Mouse (Mus musculus): ENCODE measurements around the gene Pex1. TPM values are rescaled to one million over a fixed set of nuclear protein-coding genes. Genes with fewer than 3 reads are reported as not detected.

Pex1 gene
- polyA plus RNA-seq, 1 experiment, result 4.2 TPM

- Histone ChIP-seq H3ac (ENCODE audit: control insufficient read depth, insufficient read length) (no peak within 1 kb of the TSS), H3K79me2 (ENCODE audit: control insufficient read depth, insufficient read depth) (no peaks in the 10 kb centered on the region), H3K4me2 (ENCODE audit: low read depth) (no peak within 1 kb of the TSS), H3K27me3 (ENCODE audit: control insufficient read depth, insufficient read depth, insufficient read length) (no peaks in the 10 kb centered on the region), H3K4me3 (no peak within 1 kb of the TSS), H3K36me3 (ENCODE audit: control insufficient read depth, insufficient read depth) (no peaks in the 10 kb centered on the region)
- no peak for TF ChIP-seq SRF (IDR thresholded peaks at IDR 0.05; ENCODE audit: control insufficient read depth, insufficient read length, low read depth)
- no peak for TF ChIP-seq TCF3 (IDR thresholded peaks at IDR 0.05; ENCODE audit: insufficient read length, low read depth)
- no peak for TF ChIP-seq POLR2AphosphoS2 (IDR thresholded peaks at IDR 0.05; ENCODE audit: insufficient read length, low read depth)
- no peak for TF ChIP-seq POLR2A (IDR thresholded peaks at IDR 0.05; ENCODE audit: insufficient read length, low read depth)
- no peak for TF ChIP-seq USF1 (IDR thresholded peaks at IDR 0.05; ENCODE audit: low read depth)
- TF ChIP-seq MYOD1 (IDR thresholded peaks at IDR 0.05; ENCODE audit: control insufficient read depth in 1 of 3, insufficient read length in 2 of 3, low read depth in 2 of 3), result no peak
- no peak for TF ChIP-seq TCF12 (IDR thresholded peaks at IDR 0.05; ENCODE audit: insufficient read depth, poor library complexity, severe bottlenecking)
- no peak for TF ChIP-seq MAX (IDR thresholded peaks at IDR 0.05; ENCODE audit: low read depth)
- TF ChIP-seq CEBPB (IDR thresholded peaks at IDR 0.05; ENCODE audit: insufficient read depth, poor library complexity, severe bottlenecking), result no peak
- no peak for TF ChIP-seq MYOG (IDR thresholded peaks at IDR 0.05; ENCODE audit: control insufficient read depth in 1 of 3, insufficient read depth in 1 of 3, insufficient read length in 2 of 3, low read depth in 2 of 3)
- TF ChIP-seq E2F4 (IDR thresholded peaks at IDR 0.05; ENCODE audit: insufficient read depth), result no peak
- no peak for TF ChIP-seq REST (IDR thresholded peaks at IDR 0.05; ENCODE audit: insufficient read depth, insufficient read length)
Measured at GRCm38 (mm10) chr5:3657085-3657484, 61.2 kb downstream of the Pex1 start, which contains the start of gene Gatad1. TSS of gene Gatad1 (minus strand) at chr5:3657185.

GRCm38 (mm10) chr5:3665225-3665624 is 69.4 kb downstream of the Pex1 start:
- no peaks in the 10 kb centered on the region for H3K36me3 ChIP-seq (ENCODE audit: control insufficient read depth, insufficient read depth)
- no peak overlapping the region for H3K4me2 ChIP-seq (ENCODE audit: low read depth)
- no peaks in the 10 kb centered on the region for H3K27me3 ChIP-seq (ENCODE audit: control insufficient read depth, insufficient read depth, insufficient read length)
- no peak overlapping the region for H3ac ChIP-seq (ENCODE audit: control insufficient read depth, insufficient read length)
- no peak overlapping the region for H3K4me3 ChIP-seq
- TF ChIP-seq MAX (IDR thresholded peaks at IDR 0.05; ENCODE audit: low read depth) (no peak), TCF3 (IDR thresholded peaks at IDR 0.05; ENCODE audit: insufficient read length, low read depth) (no peak), CEBPB (IDR thresholded peaks at IDR 0.05; ENCODE audit: insufficient read depth, poor library complexity, severe bottlenecking) (no peak), E2F4 (IDR thresholded peaks at IDR 0.05; ENCODE audit: insufficient read depth) (no peak), POLR2A (IDR thresholded peaks at IDR 0.05; ENCODE audit: insufficient read length, low read depth) (no peak), MYOD1 (IDR thresholded peaks at IDR 0.05; ENCODE audit: control insufficient read depth in 1 of 3, insufficient read length in 2 of 3, low read depth in 2 of 3) (no peak), TCF12 (IDR thresholded peaks at IDR 0.05; ENCODE audit: insufficient read depth, poor library complexity, severe bottlenecking) (no peak), SRF (IDR thresholded peaks at IDR 0.05; ENCODE audit: control insufficient read depth, insufficient read length, low read depth) (no peak), POLR2AphosphoS2 (IDR thresholded peaks at IDR 0.05; ENCODE audit: insufficient read length, low read depth) (no peak), USF1 (IDR thresholded peaks at IDR 0.05; ENCODE audit: low read depth) (no peak)
- no peaks in the 10 kb centered on the region for H3K79me2 ChIP-seq (ENCODE audit: control insufficient read depth, insufficient read depth)

DNA sequence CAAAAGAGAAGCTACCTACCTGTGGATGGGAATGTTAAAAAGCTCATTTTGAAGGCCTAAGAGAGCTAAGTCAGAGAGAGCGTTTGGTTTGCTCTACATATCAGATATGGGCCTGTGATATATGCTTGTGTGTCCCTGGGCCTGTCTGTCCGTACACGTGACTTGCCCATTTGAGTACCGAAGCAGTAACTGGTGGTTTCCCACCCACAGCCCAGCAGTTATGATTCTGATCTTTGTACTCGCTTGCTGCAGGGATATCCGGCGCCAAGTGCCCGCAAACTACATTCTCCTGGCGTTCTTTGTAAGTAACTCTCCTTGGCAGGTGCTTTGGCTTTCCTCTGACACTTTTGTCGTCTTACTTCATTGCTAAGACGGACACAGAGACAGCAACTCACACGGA is 70.7 kb downstream of the Pex1 start:
- H3K4me2 ChIP-seq (ENCODE audit: low read depth), result no peak overlapping the region
- TF ChIP-seq SRF (IDR thresholded peaks at IDR 0.05; ENCODE audit: control insufficient read depth, insufficient read length, low read depth) (no peak), TCF3 (IDR thresholded peaks at IDR 0.05; ENCODE audit: insufficient read length, low read depth) (no peak), USF1 (IDR thresholded peaks at IDR 0.05; ENCODE audit: low read depth) (no peak), MYOD1 (IDR thresholded peaks at IDR 0.05; ENCODE audit: control insufficient read depth in 1 of 3, insufficient read length in 2 of 3, low read depth in 2 of 3) (no peak), MAX (IDR thresholded peaks at IDR 0.05; ENCODE audit: low read depth) (no peak), REST (IDR thresholded peaks at IDR 0.05; ENCODE audit: insufficient read depth, insufficient read length) (no peak)
- no peaks in the 10 kb centered on the region for H3K27me3 ChIP-seq (ENCODE audit: control insufficient read depth, insufficient read depth, insufficient read length)

DNA sequence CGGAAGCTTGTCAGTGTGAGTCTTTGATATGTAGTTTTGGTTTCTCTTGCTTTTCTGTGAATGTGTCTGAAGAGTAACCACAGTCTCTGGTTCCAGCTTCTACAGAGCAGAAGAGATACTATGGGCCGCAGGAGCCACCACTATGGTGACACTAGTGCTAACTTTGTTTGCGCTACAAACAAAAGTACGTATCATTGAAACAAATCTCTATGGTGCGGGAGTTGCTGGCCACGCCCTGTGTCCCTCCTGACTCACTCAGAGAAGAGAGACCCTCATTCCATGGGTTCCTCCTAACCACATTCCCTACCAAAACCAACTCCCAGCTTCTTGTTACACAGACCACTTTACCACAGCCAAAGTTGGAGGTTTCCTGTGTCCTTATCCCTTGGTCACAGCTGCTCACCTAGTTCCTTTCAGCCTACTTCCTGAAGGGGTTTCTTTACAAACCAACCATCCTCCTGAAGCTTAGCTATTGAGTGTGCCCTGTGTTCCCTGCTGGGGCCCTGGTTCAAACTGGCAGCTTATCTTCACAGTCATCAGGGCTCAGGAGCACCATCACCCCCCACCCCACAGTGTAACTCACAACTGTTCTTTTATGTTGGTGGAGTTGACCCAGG is 74.2 kb downstream of the Pex1 start:
- H3K4me3 ChIP-seq, result no peak overlapping the region
- no peaks in the 10 kb centered on the region for H3K27me3 ChIP-seq (ENCODE audit: control insufficient read depth, insufficient read depth, insufficient read length)
- H3K4me2 ChIP-seq (ENCODE audit: low read depth), result no peak overlapping the region
- H3ac ChIP-seq (ENCODE audit: control insufficient read depth, insufficient read length), result no peak overlapping the region
- H3K36me3 ChIP-seq (ENCODE audit: control insufficient read depth, insufficient read depth), result no peaks in the 10 kb centered on the region
- TF ChIP-seq POLR2AphosphoS2 (IDR thresholded peaks at IDR 0.05; ENCODE audit: insufficient read length, low read depth), result no peak
- TF ChIP-seq TCF12 (IDR thresholded peaks at IDR 0.05; ENCODE audit: insufficient read depth, poor library complexity, severe bottlenecking), result no peak
- peak in 1 of 3 experiments; percentile 6 for TF ChIP-seq MYOD1 (IDR thresholded peaks at IDR 0.05; ENCODE audit: control insufficient read depth in 1 of 3, insufficient read length in 2 of 3, low read depth in 2 of 3)
- no peak for TF ChIP-seq USF1 (IDR thresholded peaks at IDR 0.05; ENCODE audit: low read depth)
- no peak for TF ChIP-seq TCF3 (IDR thresholded peaks at IDR 0.05; ENCODE audit: insufficient read length, low read depth)
- H3K79me2 ChIP-seq (ENCODE audit: control insufficient read depth, insufficient read depth), result no peaks in the 10 kb centered on the region

More for the DNA sequence above, 70.7 kb downstream of the Pex1 start:
- H3K36me3 ChIP-seq (ENCODE audit: control insufficient read depth, insufficient read depth), result no peaks in the 10 kb centered on the region
- H3K79me2 ChIP-seq (ENCODE audit: control insufficient read depth, insufficient read depth), result no peaks in the 10 kb centered on the region
- H3ac ChIP-seq (ENCODE audit: control insufficient read depth, insufficient read length), result no peak overlapping the region
- no peak overlapping the region for H3K4me3 ChIP-seq

Other genes starting within 250 kb of the Pex1 start
- gene Fam133b, start 52.2 kb upstream of the Pex1 start, polyA plus RNA-seq (2012; fragmentation: generic; extraction: Trizol), result 10.3 TPM
- 0.38 TPM for gene 1700109H08Rik, start 24.5 kb upstream of the Pex1 start, polyA plus RNA-seq (2012; fragmentation: generic; extraction: Trizol)
- 1.9 TPM for gene Rbm48, start 519 bp downstream of the Pex1 start, polyA plus RNA-seq (2012; fragmentation: generic; extraction: Trizol)
- gene Tmbim7, start 55.1 kb downstream of the Pex1 start, polyA plus RNA-seq (2012; fragmentation: generic; extraction: Trizol), result not detected
- gene Gatad1, start 61.1 kb downstream of the Pex1 start, polyA plus RNA-seq (2012; fragmentation: generic; extraction: Trizol), result 89.9 TPM
- 8.5 TPM for gene Ankib1, start 206.9 kb downstream of the Pex1 start, polyA plus RNA-seq (2012; fragmentation: generic; extraction: Trizol)
- gene Krit1, start 207.1 kb downstream of the Pex1 start, polyA plus RNA-seq (2012; fragmentation: generic; extraction: Trizol), result 6.5 TPM
- 0.04 TPM for gene Lrrd1, start 249.1 kb downstream of the Pex1 start, polyA plus RNA-seq (2012; fragmentation: generic; extraction: Trizol)